Mouse (Mus musculus): ENCODE measurements around the gene Cdc5l.

GRCm38 (mm10) chr17:45462506-45462905 is 29.0 kb upstream of the Cdc5l start:
- no peak for TF ChIP-seq POLR2A (IDR thresholded peaks at IDR 0.05; ENCODE audit: low read depth, low read length)
- no peak for TF ChIP-seq CTCF (IDR thresholded peaks at IDR 0.05; ENCODE audit: extremely low read depth, insufficient read depth, insufficient read length, insufficient replicate concordance)

All from spleen, adult 2 months (tissue).